Mouse (Mus musculus) ovary, postnatal 10 days (tissue): Measurements from ENCODE around the gene Rorc.

ENCODE experiments used
- DNase-seq: peaks from one replicate; pipeline ENCODE4 v3.0.0; 2022; ENCODE audit warnings: low spot score

The Rorc gene

GRCm38 (mm10) chr3:94372641-94373040 is at the start of gene Rorc:
TSS of gene Rorc (plus strand) at chr3:94372794.
- DNase-seq, result no peak

- DNase-seq, result no peak
Observed at GRCm38 (mm10) chr3:94328681-94329080, 43.9 kb upstream of the Rorc start.

DNA sequence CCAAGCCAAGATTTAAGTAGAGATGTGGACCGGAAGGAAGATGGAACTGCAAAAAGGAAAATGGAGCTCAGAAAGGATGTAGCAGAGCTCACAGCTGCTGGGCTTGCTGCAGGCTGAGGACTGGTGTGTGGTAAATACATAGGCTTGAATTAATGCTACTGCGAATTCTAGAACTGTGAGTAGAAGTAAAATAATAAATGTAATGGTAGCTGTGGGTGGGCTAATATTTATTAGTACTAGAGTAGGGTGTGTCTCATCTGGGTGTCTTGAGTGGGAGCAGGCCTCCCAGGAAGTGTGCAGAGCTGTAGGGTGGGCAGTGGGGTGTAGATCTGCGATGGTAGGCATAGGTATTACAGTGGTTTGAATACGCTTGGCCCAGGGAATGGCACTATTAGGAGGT is 38.2 kb upstream of the Rorc start:
- no peak for DNase-seq

DNA sequence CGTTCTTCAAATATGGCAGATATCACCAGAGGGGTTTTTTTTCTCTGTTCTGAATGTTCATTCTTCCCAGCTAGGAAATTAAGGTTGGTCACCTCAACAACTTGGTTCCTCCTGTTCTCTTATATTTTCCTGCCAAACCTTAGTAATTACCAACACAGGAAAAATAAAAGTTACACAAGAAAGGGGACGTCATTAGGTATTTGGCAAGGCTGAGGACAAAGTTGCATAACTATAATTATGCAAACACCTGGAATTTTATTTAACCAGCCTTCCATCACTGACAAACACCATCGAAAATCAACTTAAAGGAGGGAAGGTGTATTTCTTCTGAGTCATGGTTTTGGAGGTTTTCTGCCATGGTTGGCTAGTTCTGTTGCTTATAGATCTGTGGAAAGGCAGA is 34.1 kb upstream of the Rorc start:
- DNase-seq, result no peak

- no peak for DNase-seq
Observed at GRCm38 (mm10) chr3:94341959-94342422, 30.6 kb upstream of the Rorc start, which contains the start of gene Them5. TSS of gene Them5 (plus strand) at chr3:94342099.

DNA sequence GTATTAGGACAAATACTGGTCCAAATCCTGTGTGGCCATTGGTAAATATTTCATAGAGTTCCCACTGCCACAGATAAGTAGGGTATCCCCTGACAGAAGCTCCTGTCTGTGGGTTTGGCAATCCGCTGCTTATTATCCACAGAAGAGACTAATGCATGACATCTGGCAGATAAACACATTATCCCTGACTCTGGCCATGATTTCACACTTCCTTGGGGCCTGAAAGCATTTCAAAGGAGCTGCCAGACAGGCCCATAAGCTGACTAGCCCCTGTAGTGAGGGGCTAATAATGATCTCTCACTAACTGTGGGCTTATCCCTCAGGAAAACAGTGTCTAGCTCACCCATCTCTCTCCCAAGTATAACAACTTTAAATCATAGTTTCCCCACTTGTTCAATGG is 30.0 kb upstream of the Rorc start:
- DNase-seq, result no peak

DNA sequence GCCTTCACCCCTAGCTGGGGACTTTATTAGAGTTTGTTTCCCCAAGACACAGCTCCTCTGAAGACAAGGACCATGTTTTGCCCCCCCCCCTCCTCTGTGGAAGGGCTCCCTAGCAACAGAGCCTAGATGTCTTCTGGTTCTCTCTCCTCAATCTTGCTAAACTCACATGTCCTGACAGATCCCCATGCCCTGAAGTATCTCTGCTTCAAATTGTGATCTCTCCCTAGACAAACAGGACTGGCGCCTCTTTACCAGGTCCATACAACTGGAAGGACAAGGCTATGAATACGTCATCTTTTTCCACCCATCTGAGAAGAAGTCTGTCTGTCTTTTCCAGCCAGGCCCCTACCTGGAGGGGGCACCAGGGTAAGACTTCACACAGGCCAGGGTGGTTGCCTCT is 28.4 kb upstream of the Rorc start:
- DNase-seq, result no peak

DNA sequence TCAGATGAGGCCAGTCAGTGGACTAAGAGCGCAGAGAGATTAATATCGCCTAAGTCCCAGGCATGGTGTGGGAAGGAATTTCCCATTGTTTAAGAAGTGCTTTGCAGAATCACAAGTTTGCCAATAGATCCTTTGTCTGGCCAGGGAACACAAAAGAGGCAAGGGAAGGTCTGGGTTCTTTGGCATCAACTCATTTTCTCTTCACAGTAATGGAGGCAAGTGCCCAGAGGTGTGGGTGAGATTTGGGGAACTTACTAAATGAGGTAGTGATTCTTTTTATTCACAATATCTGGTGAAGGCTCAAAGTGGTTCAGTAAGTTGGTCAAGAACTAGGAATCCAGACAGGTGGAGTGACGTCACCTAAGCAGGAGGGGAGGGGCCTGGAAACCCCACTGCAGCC is 27.7 kb upstream of the Rorc start:
- DNase-seq, result no peak

GRCm38 (mm10) chr3:94348146-94348545 is 24.4 kb upstream of the Rorc start:
- no peak for DNase-seq

- no peak for DNase-seq
Observed at GRCm38 (mm10) chr3:94360812-94361211, 11.8 kb upstream of the Rorc start.

DNA sequence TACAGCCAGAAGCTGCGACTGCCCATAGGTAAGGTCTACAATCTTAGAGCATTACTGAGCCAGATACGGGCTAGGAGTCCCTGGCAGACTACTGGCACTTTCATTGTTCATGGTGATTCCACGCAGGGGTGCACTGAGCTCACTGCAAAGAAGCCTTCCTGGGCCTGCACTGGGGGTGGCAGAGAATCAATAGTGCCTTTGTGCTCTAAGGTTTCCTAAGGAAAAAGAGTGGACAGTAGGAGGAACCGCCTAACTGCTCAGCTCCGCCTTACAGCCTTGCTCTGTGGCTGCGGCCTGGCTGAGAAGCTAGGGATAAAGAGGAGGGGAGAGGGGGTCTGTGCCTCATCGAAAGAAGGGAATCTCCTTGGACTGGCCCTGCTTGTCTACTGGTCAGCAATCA is 10.5 kb upstream of the Rorc start, which contains the start of gene C2cd4d:
TSS of gene C2cd4d (plus strand) at position 301 of the 400 bp plus-strand sequence.
- DNase-seq, result no peak

GRCm38 (mm10) chr3:94363291-94364153 is 9.1 kb upstream of the Rorc start:
- DNase-seq, result peak; percentile 29

- DNase-seq, result no peak
Observed at GRCm38 (mm10) chr3:94364154-94364526, 8.5 kb upstream of the Rorc start.

DNA sequence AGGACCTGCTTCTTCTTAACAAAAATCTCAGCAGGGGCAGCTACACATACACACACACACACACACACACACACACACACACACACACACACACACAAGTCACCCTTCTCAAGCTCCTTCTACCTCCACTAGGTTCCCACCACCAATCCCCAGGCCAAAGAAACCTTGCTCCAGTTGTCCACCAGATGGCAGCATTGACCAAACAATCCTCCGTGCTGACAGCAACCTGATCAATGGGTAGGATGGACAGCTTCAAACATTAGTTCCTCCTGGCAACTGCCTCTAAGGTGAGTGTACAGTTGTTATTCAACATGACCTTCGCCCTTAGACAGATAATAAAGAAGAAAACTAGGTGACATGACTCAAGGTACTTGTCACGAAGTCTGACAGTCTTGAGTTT is 5.8 kb upstream of the Rorc start:
- peak; percentile 48 for DNase-seq

DNA sequence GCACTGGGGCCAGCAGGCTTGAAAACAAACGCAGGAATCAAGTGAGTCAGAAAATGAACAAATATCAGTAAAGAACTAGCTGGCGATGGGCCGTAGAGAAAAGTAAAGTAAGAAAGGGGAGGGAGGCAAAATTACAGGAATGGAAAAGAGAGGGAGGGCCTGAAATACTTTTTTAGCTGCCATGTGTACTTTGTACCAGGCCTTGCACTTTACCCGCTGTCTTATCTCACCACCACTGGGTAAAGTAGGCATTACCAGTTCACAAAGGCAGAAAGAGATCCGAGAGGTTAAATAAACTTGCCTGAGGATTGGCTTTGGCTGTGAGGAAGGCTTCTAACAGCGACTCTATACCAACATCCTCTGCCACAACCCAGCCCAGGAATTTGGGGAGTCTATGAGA is 5.1 kb upstream of the Rorc start:
- DNase-seq, result no peak

- no peak for DNase-seq
Observed at GRCm38 (mm10) chr3:94368631-94369030, 4.0 kb upstream of the Rorc start.

GRCm38 (mm10) chr3:94369709-94370108 is 2.9 kb upstream of the Rorc start:
- DNase-seq, result no peak

GRCm38 (mm10) chr3:94371637-94372036 is 957 bp upstream of the Rorc start:
- peak; percentile 50 for DNase-seq

GRCm38 (mm10) chr3:94372038-94372437 is 556 bp upstream of the Rorc start:
- no peak for DNase-seq

GRCm38 (mm10) chr3:94373090-94373489 is 496 bp downstream of the Rorc start:
- no peak for DNase-seq

- DNase-seq, result no peak
Observed at GRCm38 (mm10) chr3:94373597-94374011, 1.0 kb downstream of the Rorc start.

DNA sequence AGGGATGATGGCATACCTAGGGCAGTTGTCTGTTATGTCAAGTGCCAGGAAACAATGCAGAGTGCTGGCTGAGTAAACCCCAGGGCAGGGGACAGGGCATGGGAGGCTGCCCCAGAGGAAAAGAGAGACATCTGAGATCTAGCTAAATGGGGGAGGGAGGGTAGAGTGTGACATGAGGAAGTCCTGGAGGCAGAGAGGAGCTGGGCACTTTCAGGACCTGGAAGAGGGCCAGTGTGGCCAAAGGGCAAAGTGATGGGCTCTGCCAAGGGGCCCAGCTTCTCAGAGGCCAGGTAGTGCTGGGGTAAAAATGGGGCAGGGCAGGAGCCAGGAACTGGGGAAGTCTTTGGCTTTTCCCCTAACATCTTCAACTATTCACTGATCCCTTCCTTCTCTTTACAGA is 2.0 kb downstream of the Rorc start:
- no peak for DNase-seq

GRCm38 (mm10) chr3:94375146-94375545 is 2.6 kb downstream of the Rorc start:
- no peak for DNase-seq

DNA sequence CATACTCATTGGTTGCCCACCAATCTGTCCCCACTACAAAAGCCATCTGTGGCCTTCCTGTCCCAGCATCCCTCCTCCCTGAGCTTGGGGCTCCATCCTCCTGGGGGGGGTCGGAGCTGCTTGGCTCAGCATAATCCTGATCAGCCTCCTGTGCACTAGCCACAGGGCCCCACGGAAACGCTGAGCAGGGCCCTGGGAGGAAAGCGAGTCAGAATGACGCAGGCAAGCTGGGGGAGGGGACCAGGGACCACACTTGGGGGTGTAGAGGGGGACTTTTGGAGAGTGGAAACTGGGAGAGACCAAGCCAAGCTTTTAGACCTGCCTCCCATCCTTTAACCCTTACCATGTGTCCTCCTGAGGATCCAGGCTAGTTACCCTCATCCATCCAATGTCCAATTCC is 3.3 kb downstream of the Rorc start:
- no peak for DNase-seq
